Mouse (Mus musculus) 3T3-L1 (cell line): ENCODE measurements around the gene Cntnap1.
"Not testable (repeated sequence)": the region's sequence is repeated elsewhere in the genome, so short reads cannot be mapped to it uniquely, and the experiment has no call there.

ENCODE experiments used
- DNase-seq: peaks from one replicate; pipeline ENCODE4 v3.0.0-alpha.2; 2015; ENCODE audit warnings: low read depth, low spot score

Cntnap1 gene

DNA sequence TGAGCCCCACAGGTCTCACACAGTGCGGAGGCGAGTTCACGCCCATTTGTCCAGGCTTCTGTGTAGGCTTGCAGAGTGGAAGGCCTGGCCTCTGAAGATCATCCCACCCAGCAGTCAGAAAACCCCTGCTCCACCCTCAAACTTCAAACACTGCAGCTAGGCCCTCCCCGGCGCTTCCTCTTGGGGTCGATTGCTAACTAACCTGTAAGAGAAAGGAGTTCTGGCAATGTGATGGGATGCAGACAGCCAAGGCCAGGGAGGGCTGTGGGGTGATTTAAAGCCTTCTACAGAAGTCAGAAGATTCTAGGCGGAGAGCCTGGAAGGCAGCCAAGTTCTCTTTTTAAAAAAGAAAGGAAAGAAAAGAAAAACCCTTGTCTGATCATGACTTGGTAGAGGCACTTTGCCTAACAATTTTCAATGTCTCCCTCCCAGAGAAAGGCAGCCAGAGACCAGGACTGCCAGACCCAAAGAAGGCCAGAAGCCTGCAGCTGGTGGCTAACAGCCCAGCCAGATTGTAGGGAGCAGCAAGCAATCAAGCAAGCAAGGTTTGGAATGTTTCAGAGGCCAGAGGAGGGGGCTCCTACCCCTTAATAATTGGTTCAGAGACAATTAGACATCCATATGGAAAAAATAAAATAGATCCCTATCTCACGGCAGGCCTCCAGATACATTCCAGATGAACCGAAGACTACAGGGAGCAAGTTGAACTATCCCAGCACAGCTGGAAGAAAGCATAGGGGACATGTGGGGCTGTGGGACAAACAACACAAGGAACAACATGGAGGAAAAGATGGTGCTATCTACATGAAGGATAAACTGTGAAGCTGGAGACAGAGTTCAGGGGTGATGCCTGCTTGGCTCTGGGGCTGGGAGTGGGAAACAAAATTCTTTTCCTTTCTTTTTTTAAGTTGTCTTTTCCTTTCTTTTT is 20.9 kb upstream of the Cntnap1 start:
- DNase-seq, result peak; percentile 63

DNA sequence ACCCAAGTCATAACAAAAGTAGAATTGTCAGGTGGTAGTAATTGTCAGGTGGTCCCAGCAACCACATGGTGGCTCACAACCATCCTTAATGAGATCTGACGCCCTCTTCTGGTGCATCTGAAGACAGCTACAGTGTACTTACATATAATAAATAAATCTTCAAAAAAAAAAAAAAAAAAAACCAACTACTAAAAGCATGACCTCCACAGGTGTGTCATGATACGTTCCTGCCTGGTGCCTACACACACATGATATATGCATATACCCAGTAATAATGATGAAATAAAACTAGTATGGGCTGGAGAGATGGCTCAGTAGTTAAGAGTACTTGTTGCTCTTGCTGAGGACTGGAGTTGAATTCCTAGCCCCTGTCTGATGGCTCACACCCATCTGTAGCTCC is 19.3 kb upstream of the Cntnap1 start:
- DNase-seq, result no peak

- peak; percentile 79 for DNase-seq
Observed at GRCm38 (mm10) chr11:101152825-101153224, 17.5 kb upstream of the Cntnap1 start.

DNA sequence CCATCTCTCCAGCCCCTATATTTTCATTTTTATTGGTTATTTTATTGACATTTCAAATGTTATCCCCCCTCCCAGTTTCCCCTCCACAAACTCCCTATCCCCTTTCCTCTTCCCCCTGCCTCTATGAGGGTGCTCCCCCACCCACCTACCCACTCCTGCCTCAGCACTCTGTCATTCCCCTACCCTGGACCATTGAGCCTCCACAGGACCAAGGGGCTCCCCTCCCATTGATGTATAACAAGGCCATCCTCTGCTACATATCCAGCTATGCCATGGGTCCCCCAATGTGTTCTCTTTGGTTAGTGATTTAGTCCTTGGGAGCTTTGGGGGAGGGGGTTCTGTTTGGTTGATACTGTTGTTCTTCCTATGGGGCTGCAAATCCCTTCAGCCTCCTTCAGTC is 15.7 kb upstream of the Cntnap1 start:
- no peak for DNase-seq

DNA sequence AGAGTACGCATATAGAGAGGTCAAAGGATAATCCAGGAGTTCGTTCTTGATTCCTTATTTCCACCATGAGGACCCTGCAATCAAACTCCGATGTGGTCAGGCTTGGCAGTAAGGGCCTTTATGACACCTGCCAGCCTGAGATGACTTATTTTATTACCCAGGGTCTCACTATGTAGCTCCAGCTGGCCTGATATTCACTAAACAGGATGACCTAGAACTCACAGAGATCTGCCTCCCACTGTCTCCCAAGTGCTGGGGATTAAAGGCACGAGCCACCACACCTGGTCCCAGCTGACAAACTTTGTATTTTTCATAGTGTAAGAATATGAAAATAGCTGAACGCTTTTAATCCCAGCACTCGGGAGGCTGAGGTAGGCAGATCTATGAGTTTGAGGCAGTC is 15.2 kb upstream of the Cntnap1 start:
- no peak for DNase-seq

DNA sequence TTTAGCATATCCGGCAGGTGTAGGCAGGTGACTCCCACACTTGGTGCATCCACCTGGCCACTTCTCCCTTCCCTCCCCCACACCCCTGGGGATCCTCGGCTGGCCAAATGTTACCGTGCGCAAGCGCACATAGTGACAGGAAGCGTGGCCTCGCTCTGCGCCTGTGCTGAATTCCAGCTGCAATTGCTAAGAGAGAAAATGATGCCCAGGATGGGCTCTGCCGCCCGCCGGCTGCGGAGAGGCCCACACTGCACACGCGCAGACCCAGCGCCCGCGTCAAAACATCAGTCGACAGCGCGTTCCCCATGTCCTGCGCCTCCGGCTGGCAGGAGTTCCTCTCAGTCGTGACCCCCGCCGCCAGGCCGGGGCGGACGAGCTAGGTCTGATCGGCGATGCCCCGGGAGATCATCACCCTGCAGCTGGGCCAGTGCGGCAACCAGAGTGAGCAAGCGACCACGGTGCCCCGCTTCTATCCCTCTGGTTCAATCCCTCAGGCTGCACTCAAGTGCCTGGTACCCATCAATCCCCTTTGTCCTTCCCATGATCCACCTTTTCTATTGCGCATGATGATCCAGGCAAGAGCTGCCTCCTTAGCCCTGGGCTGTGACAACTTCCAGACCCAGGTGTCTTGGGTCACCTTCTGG is 14.5 kb upstream of the Cntnap1 start, which contains the start of gene Tubg2:
Gene Tubg2 (plus strand): TSS at position 180 of the 644 bp plus-strand sequence.
- DNase-seq, result no peak

DNA sequence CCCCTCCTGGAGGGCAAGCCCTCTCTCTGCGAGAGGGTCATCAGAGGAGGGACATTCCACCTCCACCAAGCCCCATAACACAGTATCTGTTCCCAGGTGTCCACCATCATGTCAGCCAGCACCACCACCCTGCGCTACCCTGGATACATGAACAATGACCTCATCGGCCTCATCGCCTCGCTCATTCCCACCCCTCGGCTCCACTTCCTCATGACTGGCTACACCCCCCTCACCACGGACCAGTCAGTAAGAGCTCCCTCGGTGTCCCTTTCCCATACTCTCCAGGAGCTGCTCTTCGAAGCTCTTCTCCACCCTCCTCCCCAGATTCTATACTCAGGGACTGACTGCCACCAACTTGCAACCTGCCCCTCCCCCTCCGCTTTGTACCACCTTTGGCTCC is 10.2 kb upstream of the Cntnap1 start:
- not testable (repeated sequence) for DNase-seq

DNA sequence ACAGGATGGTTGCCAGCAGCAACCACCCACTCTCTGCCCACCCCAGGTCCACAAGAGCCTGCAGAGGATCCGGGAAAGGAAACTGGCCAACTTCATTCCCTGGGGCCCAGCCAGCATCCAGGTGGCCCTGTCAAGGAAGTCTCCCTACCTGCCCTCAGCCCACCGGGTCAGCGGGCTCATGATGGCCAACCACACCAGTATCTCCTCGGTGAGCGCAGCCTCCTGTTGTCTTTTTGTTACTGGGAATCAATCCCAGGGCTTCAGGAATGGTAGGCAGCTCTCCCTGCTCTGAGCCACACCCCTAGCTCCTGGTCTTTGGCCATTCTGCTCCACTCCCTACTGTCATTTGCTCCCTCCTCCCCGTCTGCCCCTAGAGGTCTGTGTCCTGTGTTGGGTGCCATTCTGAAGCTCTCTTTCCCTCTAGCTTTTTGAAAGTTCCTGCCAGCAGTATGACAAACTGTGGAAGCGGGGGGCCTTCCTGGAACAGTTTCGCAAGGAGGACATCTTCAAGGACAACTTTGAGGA is 9.3 kb upstream of the Cntnap1 start:
- DNase-seq, result not testable (repeated sequence)

DNA sequence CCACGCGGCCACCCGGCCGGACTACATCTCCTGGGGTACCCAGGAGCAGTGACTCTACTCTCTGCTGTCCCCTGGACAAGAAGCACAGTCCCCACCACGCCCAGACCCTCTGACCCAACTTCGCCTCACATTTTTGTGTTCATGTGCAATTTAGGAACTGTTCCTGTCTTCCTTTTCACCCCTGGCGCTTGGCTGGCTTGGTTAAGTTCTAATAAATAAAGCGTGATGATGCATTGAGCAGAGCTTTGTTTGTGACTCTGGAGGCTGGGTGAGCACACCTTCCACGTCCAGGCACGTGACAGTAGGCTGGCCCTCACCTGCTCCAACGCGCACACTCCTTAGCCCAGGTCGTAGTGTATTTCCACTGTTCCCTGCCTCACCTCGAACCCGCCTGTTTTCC is 8.8 kb upstream of the Cntnap1 start:
- no peak for DNase-seq

DNA sequence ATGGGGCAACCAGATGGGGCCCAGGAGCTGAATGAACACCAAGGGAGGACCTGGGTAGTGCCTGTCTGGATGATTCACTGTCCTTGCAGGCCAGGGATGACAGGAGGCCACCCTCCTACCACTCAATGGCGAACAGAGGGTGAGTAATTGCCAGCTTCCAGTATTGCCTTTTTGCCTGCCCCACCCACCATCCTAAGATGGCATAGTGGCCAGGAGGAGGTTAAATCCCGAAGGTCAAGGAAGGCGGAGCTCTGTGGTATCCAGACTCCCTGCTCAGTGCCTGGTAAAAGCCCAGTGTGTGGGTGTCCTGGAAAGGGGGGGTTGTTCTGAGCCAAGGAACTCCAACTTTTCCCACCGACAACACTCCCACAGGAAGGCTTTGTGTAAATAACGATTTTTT is 8.0 kb upstream of the Cntnap1 start:
- peak; percentile 74 for DNase-seq

DNA sequence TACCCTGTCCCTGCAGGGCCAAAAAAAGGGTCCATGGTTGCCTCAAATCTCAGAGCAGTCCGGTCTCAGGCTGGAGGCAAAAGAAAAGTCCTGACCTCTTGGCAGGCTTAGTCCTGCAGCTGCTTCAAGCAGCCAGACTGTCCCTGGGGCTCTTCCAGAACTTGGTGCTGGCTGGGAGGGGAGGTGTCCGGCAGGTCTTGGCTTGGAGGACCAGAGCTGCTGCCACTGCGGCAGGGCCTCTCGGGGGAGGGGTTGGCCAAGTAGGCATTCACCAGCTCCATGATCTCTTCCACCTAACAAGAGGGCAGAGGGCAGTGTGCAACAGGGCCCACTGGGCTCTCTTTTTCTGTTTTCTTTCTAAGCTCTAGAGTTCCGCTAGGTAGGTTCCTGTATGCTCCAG is 7.6 kb upstream of the Cntnap1 start:
- peak; percentile 70 for DNase-seq

- DNase-seq, result no peak
Observed at GRCm38 (mm10) chr11:101163476-101164350, 6.6 kb upstream of the Cntnap1 start.

DNA sequence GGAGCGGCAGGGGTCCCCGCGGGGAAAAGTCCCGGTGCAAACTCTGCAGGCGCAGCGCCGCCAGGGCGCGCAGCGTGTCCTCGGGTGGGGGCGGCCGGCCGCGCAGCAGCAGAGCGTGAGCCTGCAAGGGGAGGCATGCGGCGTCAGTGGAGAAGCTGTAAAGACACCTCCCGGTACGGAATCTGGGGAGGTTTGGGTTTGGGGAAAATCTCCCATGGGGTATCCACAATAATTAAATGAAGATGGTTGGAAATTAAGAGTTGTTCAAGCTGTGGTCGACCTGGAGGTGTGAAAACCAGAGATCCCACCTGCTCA is 6.0 kb upstream of the Cntnap1 start:
- no peak for DNase-seq

DNA sequence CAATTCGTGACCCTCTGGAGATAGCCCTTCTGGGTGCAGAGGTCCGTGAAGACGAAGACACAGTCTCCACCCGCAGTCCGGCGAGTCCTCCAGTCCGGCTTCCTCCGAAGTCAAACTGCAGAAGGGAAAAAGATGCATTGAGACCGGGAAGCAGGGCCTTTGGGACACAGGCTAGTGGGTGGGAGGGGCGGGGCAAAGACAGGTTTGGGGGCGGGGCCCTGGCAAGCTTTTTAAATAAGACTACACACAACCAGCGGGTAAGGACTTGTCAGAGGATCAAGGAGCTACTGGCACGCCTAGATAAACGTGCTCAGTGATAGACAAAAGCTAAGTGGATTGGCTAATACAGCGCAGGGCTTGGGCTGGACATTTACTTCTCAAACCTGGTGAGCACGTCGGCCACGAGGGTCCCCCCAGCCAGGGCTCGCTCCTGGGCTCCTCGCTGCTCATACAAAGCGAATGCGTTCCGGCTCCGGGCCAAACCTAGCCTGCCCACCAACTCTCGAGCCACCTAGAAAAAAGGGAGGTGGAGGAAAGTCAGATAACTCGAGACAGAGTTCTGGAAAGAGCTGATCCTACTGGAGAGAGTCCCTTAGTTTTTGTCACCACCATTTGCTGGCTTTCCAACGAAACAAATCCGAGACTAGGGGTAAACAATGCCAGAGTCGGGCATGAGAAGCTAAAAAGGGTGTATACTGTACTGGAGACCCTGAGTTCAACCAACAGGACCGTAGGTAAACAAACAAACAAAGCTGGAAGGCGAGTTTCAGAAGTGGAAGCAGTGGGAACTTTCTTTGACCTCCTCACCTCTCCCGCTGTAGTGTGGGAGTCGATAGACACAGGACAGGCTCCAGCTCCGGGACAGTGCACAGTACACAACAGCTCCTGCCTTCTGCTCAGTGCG is 5.4 kb upstream of the Cntnap1 start:
- no peak for DNase-seq

DNA sequence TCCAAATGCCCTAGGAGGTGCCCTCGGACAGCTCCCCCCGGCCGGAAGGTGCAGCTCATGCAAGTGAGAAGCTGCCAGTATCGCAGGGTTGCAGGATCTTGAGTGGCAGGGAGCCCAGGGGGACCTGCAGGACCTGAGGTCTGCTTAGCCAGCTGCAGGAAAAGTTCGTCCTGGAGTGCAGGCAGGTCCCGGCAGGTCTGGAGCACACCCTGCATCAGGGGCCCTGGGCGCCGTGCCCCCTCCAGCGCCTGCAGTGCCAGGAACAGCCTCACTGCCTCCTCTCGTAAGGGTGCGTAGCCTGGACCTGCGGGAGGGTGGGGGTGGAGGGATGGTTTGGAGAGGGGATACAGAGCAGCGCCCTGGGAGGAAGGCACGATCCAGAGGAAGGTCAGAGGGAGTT is 4.0 kb upstream of the Cntnap1 start:
- DNase-seq, result no peak

GRCm38 (mm10) chr11:101167211-101167962 is 2.9 kb upstream of the Cntnap1 start:
- no peak for DNase-seq

DNA sequence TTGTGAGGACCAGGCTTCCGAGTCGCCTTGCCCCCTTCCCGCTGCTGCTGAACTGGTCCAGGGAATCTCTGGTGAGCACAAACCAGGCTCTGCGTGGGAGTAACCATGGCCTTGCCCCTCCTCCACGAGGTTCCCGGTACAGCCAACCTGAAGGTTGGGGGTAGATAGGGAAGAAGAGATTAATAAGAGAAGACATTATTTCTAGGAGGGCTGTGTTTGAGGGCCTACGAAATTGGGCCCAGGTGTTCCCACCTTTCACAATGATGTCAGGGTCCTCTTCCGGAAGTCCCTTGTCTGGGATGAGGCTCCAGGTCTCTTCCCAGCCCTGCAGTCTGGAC is 2.4 kb upstream of the Cntnap1 start:
- DNase-seq, result no peak

DNA sequence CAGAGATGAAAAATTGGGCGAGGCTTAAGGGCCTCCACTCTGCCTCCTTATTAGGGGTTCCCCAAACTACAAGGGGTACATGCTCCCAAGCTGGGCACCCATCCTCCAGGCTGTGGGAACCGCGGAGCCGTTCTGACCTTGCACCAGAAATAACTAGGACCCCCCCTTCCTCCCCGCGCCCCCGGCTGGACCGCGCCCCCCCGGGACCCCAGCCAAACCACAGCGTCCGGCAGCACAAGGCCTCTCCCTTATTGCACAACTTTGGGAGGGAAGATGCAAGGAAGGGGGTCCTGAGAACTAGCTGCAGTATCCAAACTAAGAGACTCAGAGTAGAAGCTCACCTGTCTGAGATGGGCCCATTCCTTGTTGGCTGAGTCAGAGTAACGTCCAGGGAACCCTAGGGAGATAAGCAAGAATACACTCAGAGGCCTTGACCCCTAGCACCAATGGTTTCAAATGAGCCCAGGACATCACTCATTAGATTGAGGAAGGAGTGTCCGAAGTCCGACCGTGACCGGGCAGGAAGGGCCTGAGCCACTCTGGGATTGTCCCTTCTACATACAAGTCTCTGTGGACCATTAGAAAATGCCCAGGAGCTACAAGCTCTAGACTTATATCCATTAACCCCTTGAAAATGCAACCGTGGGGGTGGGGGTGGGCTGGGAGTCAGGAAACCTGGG is 1.9 kb upstream of the Cntnap1 start:
- DNase-seq, result no peak

DNA sequence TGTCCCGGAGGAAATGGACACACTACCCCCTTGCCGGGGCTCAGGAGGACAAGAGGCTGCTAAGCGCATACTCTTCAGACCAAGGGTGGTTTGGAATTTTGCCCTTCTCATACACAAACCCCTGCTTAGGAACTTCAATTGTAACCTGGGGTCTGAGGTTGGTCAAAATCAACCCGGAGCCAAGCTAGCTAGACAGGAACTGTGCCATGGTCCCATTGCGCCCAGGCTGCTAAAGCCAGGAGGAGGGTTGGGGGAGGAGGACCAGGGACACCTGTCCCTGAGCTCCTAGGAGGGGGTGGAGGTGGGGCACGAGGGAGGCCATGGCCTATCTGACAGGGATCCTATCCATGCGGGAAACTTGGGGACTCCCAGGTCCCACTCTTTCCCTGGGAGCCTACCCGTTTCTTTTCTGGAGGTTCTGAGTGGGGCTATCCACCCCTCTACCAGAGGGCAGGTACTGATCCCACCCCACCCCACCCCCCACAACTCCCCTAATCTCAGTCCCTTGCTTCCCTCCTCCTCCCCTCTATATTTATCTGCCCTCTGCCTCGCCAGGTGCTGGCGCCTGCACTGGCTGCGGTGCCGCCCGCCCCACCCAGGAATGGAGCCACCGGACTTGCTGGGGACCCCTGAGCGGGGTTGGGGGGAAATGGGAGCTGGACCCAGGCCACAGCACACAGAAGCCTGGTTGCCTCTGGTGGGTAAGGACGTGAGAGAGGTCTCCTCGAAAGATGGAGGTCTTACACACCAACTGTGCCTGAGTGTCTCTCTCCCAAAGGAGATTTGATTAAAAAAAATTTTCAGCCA is 819 bp upstream of the Cntnap1 start:
- DNase-seq, result no peak
